Mouse (Mus musculus): ENCODE measurements at regions not wholly inside any gene's neighbourhood (a gene's known extent, or its start where the extent isn't known, plus 50 kb on each side); places are given as distances from the start of the nearest gene placed in this dataset.

GRCm38 (mm10) chr6:32709566-32709965, 121.6 kb upstream of the Plxna4 start:
- TF ChIP-seq HCFC1 (IDR thresholded peaks at IDR 0.05; ENCODE audit: low read depth, low read length) = no peak
- no peak for TF ChIP-seq CTCF (conservative IDR thresholded peaks at IDR 0.05 in 1 of 2, IDR thresholded peaks at IDR 0.05 in 1 of 2; ENCODE audit: low read depth in 2 of 2, low read length in 2 of 2)
